Mouse (Mus musculus): Measurements from ENCODE around the gene Pitpnm2. TPM values are rescaled to one million over a fixed set of nuclear protein-coding genes. Genes with fewer than 3 reads are reported as not detected.

Pitpnm2 gene
- polyA plus RNA-seq, 1 experiment: 54.9 TPM

DNA sequence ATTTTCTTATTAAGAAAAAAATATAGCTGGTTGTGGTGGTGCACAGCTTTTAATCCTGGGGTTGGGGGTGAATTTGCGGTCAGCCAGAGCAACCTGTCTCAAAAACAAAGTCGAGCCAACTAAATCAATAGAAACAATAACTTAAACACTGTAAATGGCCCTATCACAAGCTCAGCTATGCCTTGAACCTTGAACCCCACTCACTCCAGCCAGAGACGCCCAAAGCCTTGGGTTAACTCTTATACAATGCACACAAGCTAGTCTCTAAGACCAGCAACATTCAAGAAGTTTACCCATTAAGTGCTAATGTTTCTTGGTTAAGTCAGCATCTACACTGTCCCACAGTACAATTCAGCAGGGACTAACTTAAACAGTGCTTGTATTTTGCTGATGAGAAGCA lies 179.9 kb downstream of the Pitpnm2 start:
- no peak overlapping the region for H3K27ac ChIP-seq (ENCODE audit: control insufficient read depth, insufficient read depth, low read depth, low read length)
- TF ChIP-seq POLR2A (IDR thresholded peaks at IDR 0.05; ENCODE audit: control insufficient read depth, low read depth, low read length) (no peak), CTCF (IDR thresholded peaks at IDR 0.05; ENCODE audit: control insufficient read depth, insufficient read depth, insufficient replicate concordance, low read depth, low read length) (no peak)
- H3K27me3 ChIP-seq (ENCODE audit: control insufficient read depth, insufficient read depth, low read length): no peaks in the 10 kb centered on the region
- no peaks in the 10 kb centered on the region for H3K4me1 ChIP-seq (ENCODE audit: control insufficient read depth, insufficient read depth, low read length)
- H3K4me3 ChIP-seq (ENCODE audit: control insufficient read depth, low read depth, low read length): no peak overlapping the region
- no peaks in the 10 kb centered on the region; the same call in 1 of the 2 replicates for H3K36me3 ChIP-seq (ENCODE audit: control insufficient read depth, insufficient read depth, low read length)

Other genes with a start within 250 kb of the Pitpnm2 start
- gene Vps37b, start 217.5 kb downstream of the Pitpnm2 start, polyA plus RNA-seq (2012; rRNA removed): 46.6 and 47.7 TPM in 2 replicates
- 21.6 and 24.8 TPM in 2 replicates for gene Abcb9, start 154.0 kb downstream of the Pitpnm2 start, polyA plus RNA-seq (2012; rRNA removed)
- gene Ogfod2, start 137.5 kb downstream of the Pitpnm2 start, polyA plus RNA-seq (2012; rRNA removed): 50.9 and 57.5 TPM in 2 replicates
- gene Arl6ip4, start 133.7 kb downstream of the Pitpnm2 start, polyA plus RNA-seq (2012; rRNA removed): 28.3 and 35.7 TPM in 2 replicates
- gene Mphosph9, start 78.2 kb upstream of the Pitpnm2 start, polyA plus RNA-seq (2012; rRNA removed): 29.0 and 30.7 TPM in 2 replicates
- gene 2810006K23Rik, start 78.3 kb upstream of the Pitpnm2 start, polyA plus RNA-seq (2012; rRNA removed): 3.9 and 4.8 TPM in 2 replicates
- gene Cdk2ap1, start 113.3 kb upstream of the Pitpnm2 start, polyA plus RNA-seq (2012; rRNA removed): 40.6 and 41.5 TPM in 2 replicates
- 38.8 and 46.6 TPM in 2 replicates for gene Sbno1, start 176.2 kb upstream of the Pitpnm2 start, polyA plus RNA-seq (2012; rRNA removed)
- 23.4 and 24.9 TPM in 2 replicates for gene Kmt5a, start 190.2 kb upstream of the Pitpnm2 start, polyA plus RNA-seq (2012; rRNA removed)
- gene Rilpl2, start 228.6 kb upstream of the Pitpnm2 start, polyA plus RNA-seq (2012; rRNA removed): 19.6 and 20.8 TPM in 2 replicates
- gene Snrnp35, start 233.4 kb upstream of the Pitpnm2 start, polyA plus RNA-seq (2012; rRNA removed): 26.5 and 35.7 TPM in 2 replicates